Mouse (Mus musculus): ENCODE results near the gene Rhoa.
"Not testable (repeated sequence)": the region's sequence is repeated elsewhere in the genome, so short reads cannot be mapped to it uniquely, and the experiment has no call there.

Gene Rhoa

DNA sequence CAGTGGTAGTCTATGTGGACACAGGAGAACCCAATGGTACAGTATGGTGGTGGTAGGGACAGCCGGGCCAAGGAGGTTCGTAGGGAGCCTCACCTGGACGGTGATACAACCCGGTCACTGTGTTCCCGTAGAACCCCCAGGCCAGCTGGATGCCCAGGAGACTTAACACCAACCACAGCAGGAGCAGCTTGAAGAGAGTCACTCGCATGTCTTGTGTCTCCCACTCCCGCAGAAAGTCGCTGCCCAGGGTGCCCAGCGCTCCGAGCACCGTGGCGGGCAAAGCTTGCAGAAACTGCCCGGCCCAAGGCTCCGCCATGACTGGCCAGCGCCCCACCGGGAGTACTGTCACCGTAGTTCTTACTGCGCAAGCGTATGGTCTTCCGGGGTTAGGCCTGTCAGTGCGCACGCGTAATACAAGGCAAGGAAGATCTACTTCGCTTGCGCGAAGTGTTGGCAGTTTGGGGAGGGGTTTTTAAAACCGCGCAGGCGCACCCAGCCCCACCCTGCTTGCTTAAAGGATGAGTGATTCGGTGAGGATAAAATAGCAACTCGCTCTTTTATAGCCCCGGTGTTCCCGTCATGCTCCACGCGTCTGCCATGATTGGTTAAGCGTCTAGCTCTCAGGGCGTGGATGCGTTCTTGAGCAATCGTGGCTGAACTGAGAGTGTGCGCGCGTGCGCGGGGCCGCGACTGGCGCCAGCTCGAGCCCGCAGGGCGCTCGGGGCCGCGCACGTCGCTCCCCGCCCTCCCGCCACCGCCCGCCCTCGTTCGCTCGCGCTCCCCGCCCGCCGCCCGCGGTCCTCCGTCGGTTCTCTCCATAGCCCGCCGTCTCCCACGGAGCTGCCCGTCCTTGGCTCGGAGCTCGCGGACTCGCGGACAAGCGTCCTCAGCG is at the start of gene Rhoa, which contains the start of gene Tcta:
Gene Rhoa, plus strand, starts transcription at position 501 of the 892 bp plus-strand sequence.
Gene Tcta, minus strand, starts transcription at position 532 of the 892 bp plus-strand sequence.
- DNase-seq (ENCODE audit: low read depth, low spot score) = peak; percentile 100

DNA sequence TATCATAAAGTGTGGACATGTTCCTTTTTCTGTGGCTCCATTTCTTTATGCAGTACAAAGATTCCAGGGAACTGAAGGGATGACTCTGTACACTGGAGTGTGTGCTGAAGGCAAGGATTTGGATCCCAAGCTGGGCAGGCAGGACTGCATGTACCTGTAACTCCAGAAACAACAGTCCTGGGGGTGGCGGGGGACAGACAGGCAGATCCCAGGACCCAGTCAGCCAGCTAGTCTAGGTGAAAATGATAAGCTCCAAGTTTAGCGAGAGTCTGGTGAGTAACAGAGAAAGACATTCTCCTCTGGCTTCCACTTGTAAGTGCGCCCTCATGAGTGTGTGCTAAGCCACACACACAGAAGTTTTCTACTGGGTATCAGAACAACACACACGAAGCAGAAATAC is 45.4 kb upstream of the Rhoa start:
- DNase-seq (ENCODE audit: low read depth, low spot score) = no peak

DNA sequence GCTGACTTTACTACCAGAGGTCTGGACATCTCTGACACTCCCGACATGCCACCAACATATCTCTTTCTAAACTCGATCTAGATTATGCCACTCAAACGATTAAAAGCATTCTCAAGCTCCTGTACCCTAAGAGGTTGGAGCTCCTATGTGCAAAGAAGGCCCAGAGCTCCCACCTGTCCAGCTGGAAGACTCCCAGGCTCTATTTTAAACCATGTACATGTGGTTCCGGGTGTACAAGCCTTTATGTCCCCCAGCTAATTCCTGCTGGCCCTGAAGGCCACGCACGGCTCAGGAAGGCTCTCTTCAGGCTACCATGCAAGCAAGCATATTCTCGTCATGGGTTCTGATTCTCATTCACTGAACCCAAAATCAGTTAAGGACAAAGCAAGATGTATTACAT is 44.1 kb upstream of the Rhoa start:
- no peak for DNase-seq (ENCODE audit: low read depth, low spot score)

DNA sequence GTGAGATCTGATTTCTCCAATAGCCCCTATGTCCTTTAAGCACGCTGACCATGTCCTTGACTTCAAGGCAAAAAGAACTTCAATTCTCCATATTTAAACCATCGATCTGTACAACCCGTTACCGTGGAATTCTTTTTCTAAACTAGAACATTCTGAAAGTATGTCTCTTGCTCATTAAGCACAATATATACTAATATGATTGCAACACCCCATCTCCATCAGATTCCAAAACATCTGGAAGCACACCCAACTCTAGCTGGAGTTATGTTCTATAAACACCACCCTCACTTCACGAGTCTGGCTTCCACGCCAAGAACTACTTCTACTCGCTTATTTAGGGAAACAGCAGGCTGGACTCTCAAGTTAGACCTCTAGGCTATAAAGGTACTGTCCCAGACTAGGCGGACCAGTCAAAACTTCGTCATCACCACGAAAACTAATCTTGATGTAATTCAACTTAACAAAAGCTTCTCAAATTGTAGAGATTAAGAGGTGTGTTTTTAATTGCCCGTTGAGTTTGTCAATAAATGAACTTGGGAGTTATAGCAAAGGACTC is 43.4 kb upstream of the Rhoa start:
- DNase-seq (ENCODE audit: low read depth, low spot score) = no peak

DNA sequence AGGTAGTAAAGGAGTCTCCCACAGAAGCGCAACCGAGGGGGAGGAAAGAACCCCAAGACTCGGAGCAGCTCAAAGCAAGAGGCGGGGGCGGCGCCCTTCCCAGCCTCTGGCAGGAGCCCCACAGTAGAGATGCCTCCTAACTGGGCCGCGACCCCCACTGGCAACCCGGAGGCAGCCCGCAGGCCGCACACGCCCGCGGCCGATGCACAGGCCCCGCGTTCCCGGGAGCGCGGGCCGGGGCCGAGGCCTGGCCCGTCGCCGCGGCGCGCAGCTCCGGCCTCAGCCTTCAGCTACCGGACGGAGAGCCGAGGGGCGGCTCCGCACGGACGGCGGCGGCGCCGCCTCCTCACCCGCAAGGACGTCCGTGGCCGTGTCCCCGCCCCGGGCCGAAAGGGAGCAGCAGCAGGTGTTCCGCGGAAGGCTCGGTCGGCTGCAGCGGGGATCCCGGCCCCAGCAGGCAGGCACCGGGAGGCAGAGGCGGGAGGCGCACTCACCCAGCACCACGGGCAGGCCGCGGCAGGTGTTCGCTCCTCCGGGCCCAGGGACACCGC is 42.7 kb upstream of the Rhoa start:
- no peak for DNase-seq (ENCODE audit: low read depth, low spot score)

DNA sequence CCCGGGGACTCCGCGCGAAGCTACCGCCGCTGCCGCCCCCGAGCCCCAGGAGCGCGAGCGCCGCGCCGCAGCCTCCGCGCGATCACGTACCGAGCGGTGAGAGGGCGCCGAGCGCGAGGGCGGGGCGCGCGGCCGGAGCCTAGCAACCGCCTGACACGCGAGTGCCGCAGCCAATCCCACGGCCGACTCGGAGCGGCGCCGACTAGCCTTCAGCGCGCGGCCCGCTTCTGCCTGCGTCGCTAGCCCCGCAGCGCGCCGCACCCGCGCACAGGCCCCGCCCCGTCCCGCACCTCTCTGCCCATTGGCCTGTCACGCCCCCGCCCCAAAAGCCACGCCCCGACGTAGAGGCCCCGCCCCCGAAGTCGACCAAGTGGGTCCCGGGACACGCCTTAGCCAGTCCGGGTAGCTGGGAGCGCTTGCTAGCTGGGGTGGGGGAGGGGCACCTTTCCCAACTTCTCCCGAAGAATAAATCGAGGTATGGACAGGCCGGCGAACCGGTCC is 42.2 kb upstream of the Rhoa start, which contains the start of gene Dag1:
Gene Dag1, minus strand, starts transcription at position 269 of the 501 bp plus-strand sequence.
- DNase-seq (ENCODE audit: low read depth, low spot score) = peak; percentile 93

DNA sequence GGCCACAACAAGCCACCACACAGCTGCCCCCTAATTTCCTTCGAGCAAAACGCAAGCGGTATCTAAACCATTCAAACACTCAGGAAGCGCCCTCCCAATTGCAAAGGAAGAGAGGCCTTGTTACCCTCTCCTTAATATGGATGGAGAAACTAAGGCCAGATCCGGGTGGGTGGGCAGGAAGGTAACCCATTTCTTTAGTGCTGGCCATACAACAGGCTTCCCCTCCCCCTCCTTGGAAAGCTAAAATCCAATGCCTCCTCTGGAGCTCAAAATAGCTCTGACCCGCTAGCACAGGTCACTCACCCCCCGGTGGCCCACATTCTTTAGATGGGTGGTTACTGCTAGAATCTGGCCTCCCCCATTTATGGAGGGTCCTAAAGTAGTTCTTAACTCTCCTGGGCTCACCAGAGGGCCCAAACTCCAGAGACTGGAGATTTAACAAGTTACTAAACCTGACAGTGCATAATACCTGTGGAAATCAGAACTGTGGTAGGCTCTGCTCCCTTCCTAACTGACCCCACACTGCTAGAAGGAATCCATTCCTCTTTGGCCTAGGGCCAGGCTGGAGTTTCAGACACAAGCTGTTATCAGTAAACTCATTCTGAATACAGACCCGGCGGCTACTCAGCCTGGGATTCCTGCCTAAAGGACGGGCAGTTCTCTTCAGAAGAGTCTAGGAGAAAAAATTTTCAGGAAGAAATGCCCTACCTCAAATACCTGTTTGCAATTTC is 41.6 kb upstream of the Rhoa start:
- no peak for DNase-seq (ENCODE audit: low read depth, low spot score)

DNA sequence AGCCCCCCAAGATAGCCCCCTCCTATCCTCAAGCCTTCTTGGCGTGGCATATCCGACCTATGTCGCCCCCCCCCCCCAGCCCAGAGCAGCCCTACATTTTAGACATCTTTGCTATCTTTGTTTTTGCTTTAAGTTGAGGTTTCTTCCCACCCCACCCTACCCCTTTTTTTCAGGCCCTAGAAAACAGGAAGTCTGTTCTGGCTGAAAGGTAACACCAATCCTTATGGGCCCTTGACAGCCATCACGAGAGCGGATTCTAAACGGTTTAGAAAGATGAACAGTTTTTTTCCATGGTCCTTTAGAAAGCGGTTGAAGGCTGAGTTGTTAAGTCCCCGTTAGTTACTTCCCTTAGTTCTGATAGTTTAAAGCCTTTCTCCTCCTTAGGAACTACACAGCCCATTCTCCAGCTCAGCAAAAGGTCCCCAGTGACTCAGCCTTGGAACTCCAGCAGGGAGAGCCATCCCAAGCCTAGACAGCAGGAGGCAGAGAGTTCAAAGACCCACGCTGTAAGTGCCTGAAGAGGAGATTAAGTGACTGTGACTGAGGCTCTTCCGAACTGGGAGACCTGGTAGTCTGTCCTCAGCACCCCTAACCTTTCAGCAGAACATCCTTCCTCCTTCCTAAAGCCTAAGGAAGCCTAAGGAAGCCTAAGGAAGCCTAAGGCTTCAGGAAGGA is 39.5 kb upstream of the Rhoa start:
- DNase-seq (ENCODE audit: low read depth, low spot score) = no peak

DNA sequence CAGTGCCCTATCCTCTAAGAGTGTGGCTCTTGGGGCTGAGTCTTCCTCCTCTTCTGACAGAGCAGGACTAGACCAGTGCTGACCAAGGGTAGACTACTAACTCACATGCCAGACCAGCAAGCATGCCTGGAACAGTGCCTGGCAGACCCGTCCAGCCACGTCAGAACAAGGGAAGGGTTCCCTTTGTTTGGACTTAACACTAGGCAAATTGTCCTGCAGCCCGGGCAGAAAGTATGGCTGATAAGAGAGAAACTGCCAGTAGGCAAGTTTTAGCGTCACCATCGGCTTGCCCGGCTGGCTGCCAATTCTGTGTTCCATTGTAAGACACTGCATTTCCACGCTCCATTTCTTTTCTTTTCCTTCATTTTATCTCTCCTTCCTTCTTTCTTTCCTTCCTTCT is 38.2 kb upstream of the Rhoa start:
- no peak for DNase-seq (ENCODE audit: low read depth, low spot score)

DNA sequence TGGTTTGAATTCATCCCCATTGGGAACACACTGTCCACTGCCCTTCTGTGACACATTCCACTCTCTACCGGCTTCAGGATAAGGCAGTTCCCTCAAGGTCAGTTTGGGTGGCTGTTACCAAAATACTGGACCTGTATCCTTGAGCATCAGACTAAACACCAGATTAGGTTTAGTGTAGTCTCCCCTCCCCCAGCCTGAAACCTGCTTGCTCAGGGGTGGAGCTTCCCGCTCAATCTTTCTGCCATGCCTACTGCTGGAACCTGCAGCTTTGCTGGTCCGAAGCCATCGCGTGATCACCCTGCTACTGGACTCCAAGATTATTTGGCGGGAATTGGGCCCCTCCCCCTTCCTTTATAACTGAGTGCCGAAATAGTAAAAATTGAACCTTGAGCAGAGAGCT is 37.2 kb upstream of the Rhoa start:
- not testable (repeated sequence) for DNase-seq (ENCODE audit: low read depth, low spot score)

DNA sequence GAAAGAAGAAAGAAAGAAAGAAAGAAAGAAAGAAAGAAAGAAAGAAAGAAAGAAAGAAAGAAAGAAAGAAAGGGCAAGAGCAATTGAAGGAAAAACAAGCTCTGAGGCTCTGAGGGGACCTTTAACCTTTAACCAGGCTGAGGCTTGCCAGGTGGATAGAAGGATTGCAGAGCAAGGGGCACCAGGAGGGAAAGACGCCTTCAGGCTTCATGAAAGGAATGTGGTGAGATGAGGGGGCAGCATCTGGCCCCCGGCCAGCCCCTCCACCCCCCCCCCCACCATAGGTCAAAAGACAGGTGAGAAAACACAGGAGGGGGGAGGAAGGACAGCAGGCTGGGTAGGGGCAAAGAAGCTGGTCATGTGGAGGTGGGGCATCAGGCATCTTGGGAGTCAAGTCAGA is 34.0 kb upstream of the Rhoa start:
- DNase-seq (ENCODE audit: low read depth, low spot score) = no peak

DNA sequence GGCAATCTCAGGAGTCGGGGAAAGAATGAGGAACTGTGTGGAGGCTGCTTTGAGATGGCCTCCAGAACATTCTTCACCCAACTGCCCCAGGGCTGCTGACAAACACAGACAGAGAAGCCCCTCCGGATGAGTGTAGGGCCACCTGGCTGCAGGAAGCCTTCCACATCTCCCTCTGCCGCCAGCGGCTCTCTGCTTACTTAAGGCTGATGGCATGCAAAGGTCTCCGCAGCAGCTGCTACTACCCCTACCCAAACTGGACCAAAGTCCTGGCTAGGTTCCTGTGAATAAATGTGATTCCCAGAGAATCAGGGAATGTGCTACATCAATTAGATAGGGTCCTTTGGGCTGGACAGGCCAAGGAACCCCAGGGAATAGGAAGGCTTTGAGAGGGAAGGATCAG is 33.2 kb upstream of the Rhoa start:
- DNase-seq (ENCODE audit: low read depth, low spot score) = no peak

DNA sequence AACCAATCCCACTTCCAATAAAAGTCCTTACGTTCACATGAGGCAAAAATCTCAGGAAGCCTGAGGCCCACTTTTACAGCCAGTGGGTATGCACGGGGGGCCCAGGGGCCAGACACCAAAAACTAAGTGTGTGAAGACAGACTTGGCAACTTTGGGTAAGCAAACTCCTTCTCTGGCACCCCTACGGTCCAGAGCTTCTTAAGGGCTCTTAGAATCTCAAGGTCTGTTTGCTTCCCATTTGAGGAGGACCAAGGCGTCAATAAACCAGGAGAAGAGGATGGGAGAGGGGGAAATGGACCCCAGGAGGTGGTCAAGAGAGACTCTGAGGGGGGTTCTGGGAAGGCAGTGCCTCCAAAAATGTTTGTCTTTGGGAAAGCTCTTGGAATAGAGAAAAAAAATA is 32.4 kb upstream of the Rhoa start:
- no peak for DNase-seq (ENCODE audit: low read depth, low spot score)

DNA sequence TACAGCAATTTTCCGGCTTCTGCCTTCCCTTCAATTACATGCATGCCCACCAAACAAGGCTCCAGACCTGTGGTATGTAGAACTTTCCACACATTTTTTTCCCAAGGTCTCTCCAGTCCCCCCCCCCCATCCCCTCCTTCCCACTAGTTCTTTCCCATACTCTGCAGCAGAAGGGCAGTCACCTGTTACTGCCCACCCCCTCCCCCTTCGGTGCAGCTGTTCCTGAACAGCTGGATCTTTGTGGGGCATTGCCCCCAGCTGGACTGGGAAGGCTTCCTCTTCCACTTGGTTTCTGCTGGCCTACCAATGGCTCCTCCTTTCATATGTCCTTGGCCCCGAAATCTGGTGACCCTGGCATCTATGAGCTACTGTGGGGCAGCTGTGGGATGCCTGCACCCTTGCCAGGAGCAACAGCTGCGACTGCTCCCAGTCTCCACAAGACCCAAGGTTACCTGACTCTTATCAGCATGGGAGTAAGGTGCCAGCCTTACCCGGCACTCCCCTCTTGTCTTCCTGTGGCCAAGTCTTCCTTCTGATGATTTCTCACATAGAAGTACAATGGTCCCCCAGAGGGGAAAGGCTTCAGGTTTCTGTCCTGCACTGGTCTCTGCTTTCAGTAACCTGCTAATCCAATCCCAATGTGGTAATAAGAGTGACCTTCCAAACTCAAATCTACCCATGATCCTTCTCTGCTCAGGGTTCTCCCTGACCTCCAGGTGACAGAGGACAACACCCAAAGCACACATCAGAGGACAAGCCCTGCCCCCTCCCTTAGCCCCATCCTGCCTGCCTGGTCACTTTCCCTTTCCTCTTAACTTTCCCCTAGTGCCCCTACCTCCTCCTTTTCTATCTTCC is 31.2 kb upstream of the Rhoa start:
- no peak for DNase-seq (ENCODE audit: low read depth, low spot score)

DNA sequence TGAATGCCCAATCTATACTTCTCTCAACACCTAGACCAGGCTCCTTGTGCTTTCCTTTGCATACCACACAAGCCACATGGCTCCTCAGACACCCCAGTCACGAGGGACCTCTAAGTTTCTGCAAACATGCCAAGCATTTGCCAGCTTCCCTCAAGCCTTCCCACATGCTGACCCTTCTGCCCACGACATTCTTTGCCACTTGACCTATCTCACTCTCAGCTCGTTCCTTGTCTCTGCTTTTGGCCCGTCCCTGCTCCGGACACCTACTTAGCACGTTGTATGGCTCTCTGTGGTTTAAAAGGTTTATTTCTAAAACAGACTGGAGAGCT is 30.6 kb upstream of the Rhoa start:
- no peak for DNase-seq (ENCODE audit: low read depth, low spot score)

DNA sequence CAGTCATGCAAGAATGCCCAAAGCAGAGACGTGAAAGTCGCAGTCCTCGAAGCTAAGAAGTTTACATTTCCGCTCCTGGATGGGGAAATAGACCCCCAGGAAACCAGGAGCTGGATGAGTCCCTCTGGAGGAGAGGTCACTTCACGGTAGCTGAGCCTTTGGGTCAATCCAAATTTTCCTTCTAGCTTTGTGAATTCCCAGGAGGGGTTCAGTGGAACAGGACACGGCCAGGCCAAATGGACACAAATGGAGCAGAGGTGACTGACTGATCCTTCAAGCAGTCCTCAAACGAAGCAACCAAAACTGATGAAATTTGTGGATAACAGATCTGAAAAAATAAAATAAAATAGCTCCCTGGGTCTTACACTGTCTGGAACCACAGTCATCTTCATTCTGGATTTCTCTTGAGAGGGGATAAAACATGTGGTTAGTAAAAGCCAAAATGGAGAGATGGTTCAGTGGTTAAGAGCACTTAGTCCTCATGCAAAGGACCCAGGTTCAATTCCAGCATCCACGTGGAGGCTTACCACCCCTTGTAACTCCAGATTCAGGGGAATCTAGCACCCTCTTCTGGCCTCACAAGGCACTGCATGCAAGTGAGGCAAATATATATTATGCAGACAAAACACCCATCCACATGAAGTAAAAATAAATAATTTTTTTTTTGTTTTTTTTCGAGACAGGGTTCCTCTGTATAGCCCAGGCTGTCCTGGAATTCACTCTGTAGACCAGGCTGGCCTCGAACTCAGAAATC is 27.1 kb upstream of the Rhoa start:
- no peak for DNase-seq (ENCODE audit: low read depth, low spot score)

DNA sequence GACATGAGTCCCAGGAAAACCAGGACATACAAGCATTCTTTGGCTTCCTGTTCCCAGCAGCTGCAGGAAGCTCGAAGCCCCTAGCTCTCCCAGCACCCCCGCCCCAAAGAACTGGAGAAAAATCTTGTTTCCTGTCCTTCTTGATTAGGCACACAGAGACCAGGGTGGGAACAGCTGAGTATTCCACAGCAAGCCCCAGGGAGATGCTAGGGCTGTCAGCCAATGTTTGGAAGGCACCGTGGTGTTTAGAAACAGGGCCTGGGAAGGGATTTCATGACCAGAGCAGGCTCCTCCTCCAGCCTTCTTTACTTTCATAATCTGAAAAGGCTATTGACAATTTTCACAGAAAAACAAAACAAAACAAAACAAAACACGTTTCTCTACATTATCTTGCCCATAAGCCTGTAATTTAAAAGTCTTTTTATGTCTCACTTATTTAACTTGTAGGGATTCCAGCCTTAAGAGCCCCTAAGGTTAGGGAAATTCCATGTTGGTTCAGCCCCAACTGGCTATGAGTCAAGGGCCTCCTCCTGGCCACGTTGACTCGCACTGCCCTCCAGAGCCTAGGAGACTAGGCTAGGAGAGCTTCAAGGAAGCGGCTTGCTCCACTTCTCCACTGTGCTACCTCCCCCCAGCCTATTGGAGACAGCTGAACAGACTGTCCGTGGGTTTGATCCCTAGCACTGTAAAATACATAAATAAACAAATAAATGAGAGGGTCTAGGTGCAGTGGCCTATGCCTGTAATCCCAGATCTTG is 25.7 kb upstream of the Rhoa start:
- no peak for DNase-seq (ENCODE audit: low read depth, low spot score)

DNA sequence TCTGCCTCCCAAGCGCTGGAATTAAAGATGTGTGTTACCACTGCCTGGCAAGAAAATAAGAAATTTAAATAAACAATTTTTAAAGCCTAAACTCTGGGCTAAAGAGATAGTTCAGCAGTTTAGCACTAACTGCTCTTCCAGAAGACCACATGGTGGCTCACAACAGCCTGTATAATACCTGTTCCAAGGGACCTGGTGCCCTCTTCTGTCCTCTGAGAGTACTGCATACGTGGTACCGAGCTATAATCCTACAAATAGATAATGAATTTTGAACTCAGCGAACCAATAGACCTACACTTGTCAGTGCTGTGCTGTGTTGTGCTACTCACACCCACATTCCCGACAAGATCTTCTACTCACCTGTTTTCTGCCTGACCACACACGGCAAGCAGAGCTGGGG is 21.5 kb upstream of the Rhoa start:
- peak; percentile 72 for DNase-seq (ENCODE audit: low read depth, low spot score)
